Mouse (Mus musculus) ES-E14 (cell line): Measurements from ENCODE around the gene Arhgap21.

ENCODE experiments used
- CHD2 ChIP-seq: IDR thresholded peaks from 2 replicates; pipeline ENCODE4 v1.6.1; 2014; ENCODE audit warnings: mild to moderate bottlenecking, low read depth, low read length, inconsistent platforms
- ZC3H11A ChIP-seq: IDR thresholded peaks from 2 replicates; pipeline ENCODE4 v1.6.1; 2012; ENCODE audit warnings: low read depth, mild to moderate bottlenecking, inconsistent platforms, low read length, borderline replicate concordance
- ZNF384 ChIP-seq: IDR thresholded peaks from 2 replicates; pipeline ENCODE4 v1.6.1; 2012; ENCODE audit warnings: low read depth, low read length, inconsistent platforms

DNA sequence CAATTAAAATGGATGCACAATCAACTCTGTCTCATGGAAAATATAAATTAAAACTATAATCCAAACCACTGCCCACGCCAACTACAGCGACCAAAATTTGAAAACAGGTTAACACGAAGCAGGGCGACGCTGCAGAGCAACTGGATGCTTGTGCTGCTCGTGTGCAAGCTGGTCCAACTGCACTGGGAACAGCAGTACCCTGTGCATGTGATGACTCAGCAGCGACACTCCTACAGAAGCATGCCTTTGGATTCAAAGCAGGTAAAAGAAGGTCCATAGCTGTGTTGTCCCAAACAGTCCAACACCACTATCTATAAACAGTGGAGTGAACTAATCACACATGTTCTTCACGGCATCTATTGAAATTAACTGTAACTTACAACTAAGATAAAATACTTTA, 63.3 kb downstream of the Arhgap21 start:
- no peak for TF ChIP-seq ZC3H11A
- no peak for TF ChIP-seq ZNF384
- no peak for TF ChIP-seq CHD2
